Mouse (Mus musculus): Measurements from ENCODE around the gene Ndufa9. TPM values are rescaled to one million over a fixed set of nuclear protein-coding genes. Genes with fewer than 3 reads are reported as not detected.

Gene Ndufa9
- polyA plus RNA-seq, 1 experiment, result 110 TPM

DNA sequence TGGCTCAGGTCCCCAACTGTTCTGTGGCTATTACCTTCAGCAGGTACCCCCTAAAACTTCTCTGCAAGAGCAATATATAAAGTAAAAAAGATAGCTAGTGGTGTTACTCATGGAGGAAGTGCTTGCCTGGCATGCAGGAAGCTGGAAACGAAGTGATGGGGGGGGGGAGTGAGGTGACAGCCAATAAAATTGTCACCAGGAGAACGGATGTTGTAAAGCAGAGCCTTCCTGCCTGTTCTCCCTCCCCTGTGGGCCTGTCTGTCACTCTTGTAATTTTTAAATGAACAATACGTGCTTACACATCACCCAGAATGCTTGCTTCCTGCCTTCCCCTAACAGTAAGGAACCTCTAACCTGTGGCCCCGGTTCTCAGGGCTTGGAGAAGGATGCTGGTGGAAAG is 57.4 kb downstream of the Ndufa9 start:
- no peak overlapping the region for H3K4me3 ChIP-seq (ENCODE audit: control insufficient read depth, low read depth, low read length)
- no peaks in the 10 kb centered on the region for H3K36me3 ChIP-seq (ENCODE audit: control insufficient read depth, insufficient read depth, low read length)
- TF ChIP-seq POLR2A (IDR thresholded peaks at IDR 0.05; ENCODE audit: control insufficient read depth, low read depth, low read length), result no peak
- no peak for TF ChIP-seq CTCF (IDR thresholded peaks at IDR 0.05; ENCODE audit: control insufficient read depth, insufficient read depth, insufficient replicate concordance, low read depth, low read length)
- H3K27me3 ChIP-seq (ENCODE audit: control insufficient read depth, insufficient read depth, low read length), result no peaks in the 10 kb centered on the region
- H3K27ac ChIP-seq (ENCODE audit: control insufficient read depth, insufficient read depth, low read depth, low read length), result no peak overlapping the region
- H3K4me1 ChIP-seq (ENCODE audit: control insufficient read depth, insufficient read depth, low read length), result peaks cover 4% of the 10 kb centered on the region

DNA sequence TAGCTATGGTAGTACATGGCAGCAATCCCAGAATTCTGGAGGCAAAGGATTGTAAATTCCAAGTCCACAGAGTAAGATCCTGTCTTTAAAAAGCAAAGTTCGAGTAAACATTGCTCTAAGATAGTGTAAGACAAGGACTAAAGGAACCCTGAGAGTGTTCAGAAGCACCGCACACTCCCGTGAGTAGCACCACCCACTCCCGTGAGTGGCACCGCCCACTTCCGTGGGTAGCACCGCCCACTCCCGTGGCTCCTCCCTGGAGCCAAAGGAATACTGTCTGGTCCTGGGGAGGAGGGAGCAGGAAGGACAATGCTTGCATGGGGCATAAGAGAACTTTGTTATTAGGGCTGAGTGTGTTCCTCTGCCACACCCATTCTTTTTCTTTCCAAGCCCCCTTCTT is 60.1 kb downstream of the Ndufa9 start:
- Histone ChIP-seq H3K27ac (ENCODE audit: control insufficient read depth, insufficient read depth, low read depth, low read length) (no peak overlapping the region), H3K4me1 (ENCODE audit: control insufficient read depth, insufficient read depth, low read length) (peaks cover 4% of the 10 kb centered on the region), H3K27me3 (ENCODE audit: control insufficient read depth, insufficient read depth, low read length) (no peaks in the 10 kb centered on the region), H3K4me3 (ENCODE audit: control insufficient read depth, low read depth, low read length) (no peak overlapping the region), H3K36me3 (ENCODE audit: control insufficient read depth, insufficient read depth, low read length) (no peaks in the 10 kb centered on the region)
- no peak for TF ChIP-seq POLR2A (IDR thresholded peaks at IDR 0.05; ENCODE audit: control insufficient read depth, low read depth, low read length)
- no peak for TF ChIP-seq CTCF (IDR thresholded peaks at IDR 0.05; ENCODE audit: control insufficient read depth, insufficient read depth, insufficient replicate concordance, low read depth, low read length)

DNA sequence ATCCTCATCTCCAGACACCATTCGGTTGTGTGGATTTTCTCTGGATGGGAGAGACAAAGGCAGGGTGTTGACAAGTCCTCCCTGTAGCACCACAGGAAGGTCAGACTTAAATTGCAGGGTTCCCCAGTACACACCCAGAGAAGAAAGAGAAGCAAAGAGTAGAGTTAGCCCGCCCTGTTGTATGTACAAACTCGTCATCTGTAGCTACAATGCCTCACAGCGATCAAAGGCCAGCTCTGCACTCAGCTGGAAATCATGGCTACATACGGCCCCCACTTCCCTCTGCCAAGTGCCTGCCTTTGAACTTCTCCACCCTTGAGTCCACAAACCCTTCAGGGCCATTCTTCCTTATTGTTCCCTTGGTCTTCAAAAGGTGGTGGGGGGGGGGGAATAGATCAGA is 64.7 kb downstream of the Ndufa9 start:
- Histone ChIP-seq H3K4me1 (ENCODE audit: control insufficient read depth, insufficient read depth, low read length) (no peaks in the 10 kb centered on the region; the same call in 1 of the 2 replicates), H3K4me3 (ENCODE audit: control insufficient read depth, low read depth, low read length) (no peak overlapping the region), H3K27ac (ENCODE audit: control insufficient read depth, insufficient read depth, low read depth, low read length) (no peak overlapping the region), H3K36me3 (ENCODE audit: control insufficient read depth, insufficient read depth, low read length) (no peaks in the 10 kb centered on the region), H3K27me3 (ENCODE audit: control insufficient read depth, insufficient read depth, low read length) (no peaks in the 10 kb centered on the region)
- TF ChIP-seq POLR2A (IDR thresholded peaks at IDR 0.05; ENCODE audit: control insufficient read depth, low read depth, low read length) (no peak), CTCF (IDR thresholded peaks at IDR 0.05; ENCODE audit: control insufficient read depth, insufficient read depth, insufficient replicate concordance, low read depth, low read length) (no peak)

DNA sequence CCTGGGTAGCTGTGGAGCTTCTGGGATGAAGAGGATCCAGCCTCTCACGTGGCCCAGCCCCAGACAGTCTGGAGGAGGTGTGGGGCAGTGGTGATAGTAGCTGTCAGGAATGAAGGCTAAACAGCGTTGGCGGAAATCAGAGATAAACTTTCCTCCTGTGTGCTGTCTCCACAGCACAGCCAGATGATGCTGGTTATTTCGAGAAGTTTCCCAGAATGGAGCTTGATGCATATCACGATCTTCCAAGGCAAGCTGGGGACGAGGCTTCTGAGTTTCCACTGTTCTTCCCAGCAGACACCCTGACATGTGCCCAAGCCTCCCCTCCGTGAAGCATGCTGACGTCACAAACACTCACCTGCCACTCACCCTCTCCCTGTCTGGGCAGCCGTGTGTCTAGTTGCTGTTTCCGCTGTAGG is 65.3 kb downstream of the Ndufa9 start:
- Histone ChIP-seq H3K4me3 (ENCODE audit: control insufficient read depth, low read depth, low read length) (no peak overlapping the region), H3K27me3 (ENCODE audit: control insufficient read depth, insufficient read depth, low read length) (no peaks in the 10 kb centered on the region)

DNA sequence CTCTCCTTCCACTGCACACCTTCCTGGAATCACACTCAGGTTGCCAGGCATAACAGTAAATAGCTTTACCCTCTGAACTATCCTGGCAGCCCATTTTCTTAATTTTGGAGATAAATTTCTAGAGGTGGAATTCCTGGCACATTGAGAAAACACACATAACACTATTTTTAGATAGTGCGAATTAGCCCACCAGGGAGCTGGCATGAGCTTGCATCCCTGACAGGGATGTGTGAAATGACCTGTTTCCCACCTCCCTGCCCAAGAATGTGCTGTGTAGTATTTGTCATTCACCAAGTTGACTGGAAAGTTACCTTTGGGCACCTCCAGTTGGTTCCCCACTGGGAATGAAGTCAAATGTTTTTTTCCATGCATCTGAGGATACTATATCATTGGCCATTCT is 65.9 kb downstream of the Ndufa9 start:
- H3K36me3 ChIP-seq (ENCODE audit: control insufficient read depth, insufficient read depth, low read length), result no peaks in the 10 kb centered on the region
- TF ChIP-seq POLR2A (IDR thresholded peaks at IDR 0.05; ENCODE audit: control insufficient read depth, low read depth, low read length), result no peak
- no peaks in the 10 kb centered on the region for H3K27me3 ChIP-seq (ENCODE audit: control insufficient read depth, insufficient read depth, low read length)
- peaks cover 5% of the 10 kb centered on the region for H3K4me1 ChIP-seq (ENCODE audit: control insufficient read depth, insufficient read depth, low read length)
- H3K4me3 ChIP-seq (ENCODE audit: control insufficient read depth, low read depth, low read length), result no peak overlapping the region
- no peak overlapping the region for H3K27ac ChIP-seq (ENCODE audit: control insufficient read depth, insufficient read depth, low read depth, low read length)

More for the DNA sequence above, 65.3 kb downstream of the Ndufa9 start:
- Histone ChIP-seq H3K36me3 (ENCODE audit: control insufficient read depth, insufficient read depth, low read length) (no peaks in the 10 kb centered on the region), H3K4me1 (ENCODE audit: control insufficient read depth, insufficient read depth, low read length) (no peaks in the 10 kb centered on the region), H3K27ac (ENCODE audit: control insufficient read depth, insufficient read depth, low read depth, low read length) (no peak overlapping the region)
- no peak for TF ChIP-seq POLR2A (IDR thresholded peaks at IDR 0.05; ENCODE audit: control insufficient read depth, low read depth, low read length)
- TF ChIP-seq CTCF (IDR thresholded peaks at IDR 0.05; ENCODE audit: control insufficient read depth, insufficient read depth, insufficient replicate concordance, low read depth, low read length), result no peak

DNA sequence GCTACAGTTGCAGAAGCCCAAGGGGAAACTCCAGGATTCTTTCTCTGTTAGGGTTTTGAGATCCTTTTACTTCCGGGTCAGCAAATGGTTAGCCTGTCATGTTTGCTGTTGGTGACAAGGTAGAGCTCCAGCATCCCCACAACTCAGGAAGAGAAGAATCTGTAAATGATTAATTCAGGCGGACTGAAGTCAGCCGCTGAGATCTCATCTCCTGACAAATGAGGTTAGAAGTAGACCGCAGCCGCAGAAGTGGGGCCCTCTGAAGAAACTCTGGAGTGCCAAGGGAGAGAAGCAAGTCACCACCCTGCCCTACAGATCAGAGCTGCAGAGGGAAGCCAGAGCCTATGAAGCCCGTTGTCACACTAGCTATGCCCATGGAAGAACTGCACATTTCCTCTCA is 71.0 kb downstream of the Ndufa9 start:
- TF ChIP-seq CTCF (IDR thresholded peaks at IDR 0.05; ENCODE audit: control insufficient read depth, insufficient read depth, insufficient replicate concordance, low read depth, low read length), result no peak
- TF ChIP-seq POLR2A (IDR thresholded peaks at IDR 0.05; ENCODE audit: control insufficient read depth, low read depth, low read length), result no peak
- Histone ChIP-seq H3K27ac (ENCODE audit: control insufficient read depth, insufficient read depth, low read depth, low read length) (no peak overlapping the region), H3K4me1 (ENCODE audit: control insufficient read depth, insufficient read depth, low read length) (peaks cover 7% of the 10 kb centered on the region), H3K36me3 (ENCODE audit: control insufficient read depth, insufficient read depth, low read length) (no peaks in the 10 kb centered on the region), H3K27me3 (ENCODE audit: control insufficient read depth, insufficient read depth, low read length) (no peaks in the 10 kb centered on the region), H3K4me3 (ENCODE audit: control insufficient read depth, low read depth, low read length) (peak overlapping the region; percentile 32)

DNA sequence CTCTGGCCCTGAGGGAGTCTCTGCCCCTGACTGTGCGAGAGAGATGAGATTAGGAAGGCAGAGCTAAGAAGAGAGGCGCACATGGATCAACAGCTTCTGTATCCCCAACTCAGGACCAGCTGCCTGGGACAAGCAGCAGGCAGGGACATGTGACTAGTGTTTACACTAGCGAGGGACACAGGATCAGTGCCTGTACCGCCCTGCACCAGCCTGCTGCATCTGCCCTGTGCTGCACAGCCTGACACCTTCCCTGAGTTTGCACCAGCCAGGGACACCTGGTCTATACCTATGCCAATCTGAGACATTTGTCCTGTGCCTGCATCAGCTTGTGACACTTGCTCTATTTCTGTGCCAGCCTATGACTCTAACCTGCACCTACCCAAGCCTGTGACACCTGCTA is 75.1 kb downstream of the Ndufa9 start:
- H3K4me1 ChIP-seq (ENCODE audit: control insufficient read depth, insufficient read depth, low read length), result peaks cover 7% of the 10 kb centered on the region
- TF ChIP-seq CTCF (IDR thresholded peaks at IDR 0.05; ENCODE audit: control insufficient read depth, insufficient read depth, insufficient replicate concordance, low read depth, low read length) (no peak), POLR2A (IDR thresholded peaks at IDR 0.05; ENCODE audit: control insufficient read depth, low read depth, low read length) (no peak)
- H3K36me3 ChIP-seq (ENCODE audit: control insufficient read depth, insufficient read depth, low read length), result no peaks in the 10 kb centered on the region
- H3K27me3 ChIP-seq (ENCODE audit: control insufficient read depth, insufficient read depth, low read length), result no peaks in the 10 kb centered on the region
- no peak overlapping the region for H3K4me3 ChIP-seq (ENCODE audit: control insufficient read depth, low read depth, low read length)
- H3K27ac ChIP-seq (ENCODE audit: control insufficient read depth, insufficient read depth, low read depth, low read length), result no peak overlapping the region

DNA sequence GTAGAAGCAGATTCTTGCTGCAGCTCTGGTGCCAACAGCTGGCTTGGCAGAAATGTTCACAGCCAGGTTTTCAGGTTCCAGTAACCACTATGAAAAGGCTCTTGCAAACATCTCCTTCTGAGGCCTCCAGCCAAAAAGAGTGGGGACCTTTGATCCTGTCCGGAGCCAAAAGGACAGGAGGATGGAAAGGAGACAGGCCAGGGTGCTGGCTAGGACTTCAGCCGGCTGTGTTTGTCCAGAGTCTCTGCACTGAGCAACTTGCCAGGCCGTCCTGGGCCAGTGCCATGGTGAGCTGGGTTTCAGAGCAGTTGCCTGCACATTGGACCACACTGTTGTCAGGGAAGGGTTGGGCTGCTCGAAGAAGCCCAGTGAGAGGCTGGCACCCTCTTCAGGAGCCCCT is 76.6 kb downstream of the Ndufa9 start:
- Histone ChIP-seq H3K4me1 (ENCODE audit: control insufficient read depth, insufficient read depth, low read length) (no peaks in the 10 kb centered on the region), H3K36me3 (ENCODE audit: control insufficient read depth, insufficient read depth, low read length) (no peaks in the 10 kb centered on the region), H3K27ac (ENCODE audit: control insufficient read depth, insufficient read depth, low read depth, low read length) (no peak overlapping the region), H3K4me3 (ENCODE audit: control insufficient read depth, low read depth, low read length) (no peak overlapping the region), H3K27me3 (ENCODE audit: control insufficient read depth, insufficient read depth, low read length) (no peaks in the 10 kb centered on the region)
- no peak for TF ChIP-seq POLR2A (IDR thresholded peaks at IDR 0.05; ENCODE audit: control insufficient read depth, low read depth, low read length)
- no peak for TF ChIP-seq CTCF (IDR thresholded peaks at IDR 0.05; ENCODE audit: control insufficient read depth, insufficient read depth, insufficient replicate concordance, low read depth, low read length)

Other genes starting within 250 kb of the Ndufa9 start
- gene Kcna1, start 202.8 kb downstream of the Ndufa9 start, polyA plus RNA-seq (2012; rRNA removed), result 0.19 and 0.22 TPM in 2 replicates
- gene Kcna6, start 108.5 kb downstream of the Ndufa9 start, polyA plus RNA-seq (2012; rRNA removed), result 0.25 and 0.31 TPM in 2 replicates
- 426 and 443 TPM in 2 replicates for gene Akap3, start 4.0 kb upstream of the Ndufa9 start, polyA plus RNA-seq (2012; rRNA removed)
- gene Dyrk4, start 72.7 kb upstream of the Ndufa9 start, polyA plus RNA-seq (2012; rRNA removed), result 16.8 and 19.7 TPM in 2 replicates
- gene Rad51ap1, start 90.5 kb upstream of the Ndufa9 start, polyA plus RNA-seq (2012; rRNA removed), result 15.9 and 16.0 TPM in 2 replicates
- gene D6Wsu163e, start 90.8 kb upstream of the Ndufa9 start, polyA plus RNA-seq (2012; rRNA removed), result 1.8 and 3.4 TPM in 2 replicates
- 0.04 and 0.06 TPM in 2 replicates for gene Fgf6, start 166.4 kb upstream of the Ndufa9 start, polyA plus RNA-seq (2012; rRNA removed)
- 0.11 TPM in 1 of 2 replicates, not detected in the other for gene Fgf23, start 223.8 kb upstream of the Ndufa9 start, polyA plus RNA-seq (2012; rRNA removed)